Mouse (Mus musculus) activated CD4-positive, CD25-positive, alpha-beta regulatory T cell, adult 4 months (primary cell): Measurements from ENCODE around the gene Egr4. TPM values are rescaled to one million over a fixed set of nuclear protein-coding genes. Genes with fewer than 3 reads are reported as not detected.
A peak's percentile ranks its signal among the peaks of the same experiment; 100 is the strongest.

Experiments used
- ATAC-seq: one replicate; pipeline ENCODE4 v1.8.0; 2017
- polyA plus RNA-seq, 2 experiments: library from polyadenylated mRNA; unstranded; fragments of 100-300 nt; shearing (Covaris generic); gene quantifications; one replicate each; pipeline ENCODE4 v1.2.1; 2017

Gene Egr4
- polyA plus RNA-seq, result not detected

DNA sequence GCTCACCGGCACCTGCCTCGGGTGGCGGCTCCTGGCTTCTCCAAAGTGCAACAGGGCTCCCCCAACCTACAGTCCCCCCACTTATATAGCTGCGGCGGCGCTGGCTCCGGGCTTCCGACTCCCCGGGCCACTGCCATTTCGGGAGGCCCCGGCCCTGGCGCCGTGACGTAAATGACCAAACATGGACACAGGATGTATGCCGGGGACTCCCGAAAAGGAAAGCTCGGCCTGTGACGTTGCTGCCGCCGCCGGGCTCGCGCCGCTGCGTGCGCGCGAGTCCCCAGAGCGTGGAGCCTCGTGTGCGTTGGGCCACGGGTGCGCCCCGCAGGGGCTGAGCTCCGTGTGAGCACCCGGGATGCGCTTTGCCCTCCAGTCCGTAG, at the start of gene Egr4:
Egr4 (minus strand) TSS at position 59 of the 380 bp plus-strand sequence.
- ATAC-seq, result peak; percentile 91

GRCm38 (mm10) chr6:85562374-85562773, 49.0 kb upstream of the Egr4 start:
- no peak for ATAC-seq

DNA sequence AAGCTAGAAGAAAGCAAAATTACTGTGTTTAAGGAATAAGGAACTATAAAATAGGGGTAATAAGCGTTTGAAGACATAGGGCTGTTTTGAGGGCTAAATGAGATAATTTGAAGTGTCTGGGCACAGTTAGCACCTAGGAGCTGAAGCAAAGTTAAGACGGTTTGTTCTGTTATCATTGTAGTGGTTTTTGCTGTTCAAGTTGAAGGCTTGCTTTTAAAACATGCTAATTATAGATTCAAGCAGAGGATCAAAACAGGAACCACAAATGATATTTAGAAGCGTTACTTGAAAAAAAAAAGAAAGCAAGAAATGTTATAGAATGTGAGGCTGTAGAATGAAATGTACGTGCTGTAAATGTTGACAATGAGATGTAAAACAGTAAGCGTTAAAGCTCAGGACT, 34.3 kb upstream of the Egr4 start:
- ATAC-seq, result no peak

- ATAC-seq, result no peak
These were observed 31.0 kb upstream of the Egr4 start for GRCm38 (mm10) chr6:85544251-85544881.

GRCm38 (mm10) chr6:85543351-85544175, 30.2 kb upstream of the Egr4 start:
- no peak for ATAC-seq

GRCm38 (mm10) chr6:85522825-85523224, 9.4 kb upstream of the Egr4 start:
- ATAC-seq, result no peak

DNA sequence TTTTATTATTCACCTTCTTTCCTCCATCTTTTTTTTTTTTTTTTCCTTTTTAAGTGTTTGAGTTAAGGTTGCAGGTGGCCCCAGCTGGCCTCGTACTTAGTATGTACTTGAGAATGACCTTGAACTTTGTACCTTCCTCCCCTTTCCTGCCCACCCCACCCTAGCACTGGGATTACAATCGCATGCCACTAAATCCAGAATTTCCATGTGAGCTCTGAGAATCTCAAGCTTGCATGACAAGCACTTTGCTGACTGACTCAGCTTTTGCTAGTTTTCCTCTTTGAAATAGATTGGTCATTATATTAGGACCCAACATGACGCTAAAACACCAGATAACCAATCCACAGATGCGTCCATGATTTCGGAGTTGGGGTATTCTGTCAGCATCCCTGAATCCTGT, 8.6 kb upstream of the Egr4 start:
- no peak for ATAC-seq

- ATAC-seq, result no peak
These were observed 4.8 kb upstream of the Egr4 start for GRCm38 (mm10) chr6:85518091-85518693.

- no peak for ATAC-seq
These were observed 2.6 kb upstream of the Egr4 start for GRCm38 (mm10) chr6:85515941-85516340.

- peak; percentile 13 for ATAC-seq
These were observed 535 bp downstream of the Egr4 start for GRCm38 (mm10) chr6:85512577-85513530.

DNA sequence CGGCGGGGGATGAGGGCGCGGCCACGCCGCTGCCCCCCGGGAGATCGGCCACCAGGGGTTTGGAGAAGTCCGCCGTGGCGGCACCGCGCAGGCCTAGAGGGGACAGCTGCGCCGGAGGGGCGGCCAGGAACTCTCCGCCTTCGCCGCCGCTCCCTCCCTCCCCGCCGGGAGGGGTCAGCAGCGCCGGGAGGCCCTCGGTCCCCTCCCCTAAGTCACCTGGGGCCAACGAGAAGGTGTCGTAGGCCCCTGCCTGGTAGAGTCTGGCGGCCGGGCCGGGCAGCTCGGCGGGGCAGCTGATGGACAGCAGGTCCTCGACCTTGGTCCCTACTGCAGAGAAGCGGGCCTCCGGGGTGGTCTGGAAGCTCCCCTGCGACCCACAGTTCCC, 1.3 kb downstream of the Egr4 start:
- no peak for ATAC-seq

DNA sequence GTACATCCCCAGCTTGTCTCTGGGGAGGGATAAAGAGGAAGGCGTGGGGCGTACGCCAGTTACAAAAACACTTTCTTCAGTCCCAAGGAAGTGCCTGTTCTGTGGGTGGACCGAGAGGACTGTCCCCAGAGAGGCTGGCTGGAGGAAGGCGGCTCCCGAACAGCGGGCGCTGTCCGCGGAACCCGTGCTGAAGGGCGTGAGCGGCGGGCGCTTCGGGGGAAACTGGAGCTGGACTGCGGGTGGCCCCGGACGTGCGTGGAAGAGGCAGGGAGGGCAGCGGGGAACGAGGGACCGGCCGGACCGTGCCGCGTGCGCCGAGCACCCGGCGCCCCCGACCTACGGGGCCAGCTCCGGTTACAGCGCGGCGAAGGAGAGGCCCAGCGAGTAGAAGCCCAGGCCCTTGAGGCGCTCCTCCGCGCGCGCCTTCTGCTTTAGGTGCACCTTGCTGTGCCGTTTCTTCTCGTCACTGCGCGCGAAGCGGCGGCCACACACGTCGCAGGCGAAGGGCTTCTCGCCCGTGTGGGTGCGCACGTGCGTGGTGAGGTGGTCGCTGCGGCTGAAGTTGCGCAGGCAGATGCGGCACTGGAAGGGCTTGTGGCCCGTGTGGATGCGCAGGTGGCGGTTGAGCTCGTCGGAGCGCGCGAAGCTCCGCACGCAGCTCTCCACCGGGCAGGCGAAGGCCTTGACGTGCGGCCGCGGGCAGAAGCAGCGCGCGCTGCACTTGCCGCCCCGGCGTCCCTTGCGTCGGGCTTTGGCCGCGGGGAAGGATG, 1.9 kb downstream of the Egr4 start:
- no peak for ATAC-seq

DNA sequence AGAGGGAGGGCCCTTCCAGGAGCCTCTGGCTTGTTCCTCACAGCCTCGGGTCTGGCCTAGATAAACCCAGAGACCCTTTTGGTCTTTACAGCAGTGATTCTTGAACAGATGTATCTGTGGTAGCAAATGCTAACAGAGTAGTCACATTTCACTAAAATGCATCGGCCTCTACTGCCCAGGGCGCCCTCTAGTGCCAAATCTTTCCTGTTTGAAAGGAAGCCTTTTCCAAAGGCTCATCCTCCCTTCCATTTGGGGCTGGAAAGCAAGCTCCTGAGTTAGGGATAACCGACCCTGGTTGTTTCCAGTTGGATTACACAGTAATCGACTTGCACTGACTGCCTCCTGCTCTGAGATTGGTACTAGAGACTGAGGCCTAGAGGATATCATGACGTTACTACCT, 2.9 kb downstream of the Egr4 start:
- no peak for ATAC-seq

DNA sequence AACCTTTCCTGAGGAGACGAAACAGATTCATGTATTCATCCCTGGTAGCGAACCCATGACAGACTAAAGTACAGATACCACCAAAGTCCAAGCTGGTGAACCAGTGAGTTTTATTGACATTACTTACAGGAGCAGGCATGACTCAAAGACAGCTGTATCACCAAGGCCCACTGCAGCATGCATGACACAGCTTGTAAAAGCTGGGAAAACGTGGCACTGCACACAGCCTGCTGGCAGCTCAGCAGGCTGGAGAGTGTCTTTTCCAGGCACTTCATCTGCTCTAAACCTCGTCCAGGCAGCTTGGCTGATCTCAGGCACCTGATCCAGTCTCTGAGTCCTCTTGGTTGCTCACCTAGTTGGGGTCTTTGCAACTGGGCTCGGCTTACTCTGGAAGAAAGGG, 4.8 kb downstream of the Egr4 start:
- ATAC-seq, result no peak

DNA sequence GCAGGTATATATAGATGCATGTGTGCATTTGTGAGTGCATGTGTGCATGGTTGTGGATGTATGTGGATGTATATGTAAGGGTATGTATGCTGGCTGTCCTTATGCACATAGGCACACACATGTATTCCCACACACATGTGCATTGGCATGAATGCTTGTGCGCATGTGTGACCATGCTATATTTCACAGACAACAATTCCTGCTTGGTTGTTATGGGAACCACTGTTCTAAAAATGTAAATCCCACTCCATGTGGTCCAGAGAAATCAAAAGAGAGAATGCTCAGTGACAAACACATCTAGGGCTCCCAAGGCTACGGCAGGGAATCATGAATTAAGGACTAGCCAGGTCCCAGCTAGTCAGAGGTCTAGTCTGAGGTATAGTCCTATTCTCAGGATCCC, 8.5 kb downstream of the Egr4 start:
- ATAC-seq, result no peak

GRCm38 (mm10) chr6:85502911-85503250, 10.5 kb downstream of the Egr4 start, which contains the start of gene Fbxo41:
Fbxo41 (minus strand) TSS chr6:85502994.
- no peak for ATAC-seq

GRCm38 (mm10) chr6:85502103-85502910, 11.1 kb downstream of the Egr4 start:
- no peak for ATAC-seq

- no peak for ATAC-seq
These were observed 11.8 kb downstream of the Egr4 start for GRCm38 (mm10) chr6:85501571-85502102.

DNA sequence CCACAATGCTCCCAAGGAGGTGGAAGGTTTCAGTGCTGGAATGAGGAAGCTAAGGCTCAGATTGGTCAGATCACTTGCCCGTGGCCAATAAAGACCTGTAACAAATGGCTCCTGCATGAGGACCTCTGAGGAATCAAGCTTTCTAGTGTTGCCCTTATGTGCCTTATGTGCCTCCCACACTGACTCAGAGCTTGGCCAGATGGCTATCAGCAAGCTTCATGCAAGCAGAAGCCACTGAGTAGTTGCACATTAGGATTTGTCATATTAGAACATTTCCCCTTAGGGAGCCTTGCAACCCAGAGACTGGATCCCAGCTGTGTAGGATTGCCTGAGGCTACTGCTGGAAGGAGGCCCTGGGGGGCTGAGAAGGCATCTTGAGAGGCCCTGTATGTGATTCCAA, 13.0 kb downstream of the Egr4 start:
- no peak for ATAC-seq

DNA sequence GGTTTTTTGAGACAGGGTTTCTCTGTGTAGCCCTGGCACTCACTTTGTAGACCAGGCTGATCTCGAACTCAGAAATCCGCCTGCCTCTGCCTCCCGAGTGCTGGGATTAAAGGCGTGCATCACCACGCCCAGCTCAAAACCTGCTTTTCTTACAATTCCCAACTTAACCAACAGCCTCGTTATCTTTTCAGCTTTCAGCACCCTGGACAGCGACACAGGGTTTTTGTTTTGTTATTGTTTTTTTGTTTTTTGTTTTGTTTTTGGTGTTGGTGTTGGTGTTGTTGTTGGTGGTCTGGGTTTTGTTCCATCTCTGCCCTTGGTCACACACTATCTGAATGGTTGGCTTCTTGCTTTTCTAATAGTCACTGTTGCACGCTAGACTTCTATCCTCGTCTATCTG, 15.2 kb downstream of the Egr4 start:
- no peak for ATAC-seq

DNA sequence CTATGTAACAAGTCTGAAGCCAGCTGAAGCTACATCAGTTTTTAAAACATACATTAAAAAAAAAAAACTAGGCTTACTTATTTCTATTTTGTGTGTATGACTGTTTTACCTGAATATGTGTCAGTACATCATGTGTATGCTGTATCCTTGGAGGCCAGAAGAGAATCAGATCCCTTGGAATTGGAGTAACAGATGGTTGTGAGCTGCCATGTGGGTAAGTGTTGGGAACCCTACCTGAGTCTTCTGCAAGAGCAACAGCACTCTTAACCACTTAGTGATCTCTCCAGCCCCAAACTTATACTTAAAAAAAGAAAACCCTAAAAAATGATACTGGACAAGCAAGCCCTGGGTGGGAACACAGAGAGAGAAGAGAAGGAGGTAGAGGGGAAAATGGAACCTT, 16.4 kb downstream of the Egr4 start:
- ATAC-seq, result no peak
